Mouse (Mus musculus) forebrain, embryonic 16.5 days (tissue): Measurements from ENCODE around the gene Ap4b1. TPM values are rescaled to one million over a fixed set of nuclear protein-coding genes. Genes with fewer than 3 reads are reported as not detected.

ENCODE experiments used
- ATAC-seq: fragments of 200-750 bp; cut with Nextera tagmentation; 2 replicates; pipeline ENCODE4 v1.8.0; 2017; ENCODE audit warnings: mild to moderate bottlenecking, moderate library complexity
- H3K27ac ChIP-seq: fragments of 300-500 bp; sonication (generic); 2 replicates; pipeline ENCODE4 v1.5.1; 2014; ENCODE audit warnings: low read length, control low read depth
- H3K27me3 ChIP-seq: fragments of 300-500 bp; sonication (generic); replicated peaks from 2 replicates; pipeline ENCODE4 v1.6.1; 2014; ENCODE audit warnings: low read length; ENCODE audit not compliant: control insufficient read depth, insufficient read depth
- H3K36me3 ChIP-seq: fragments of 300-500 bp; sonication (generic); 2 replicates; pipeline ENCODE4 v1.6.1; 2014; ENCODE audit not compliant: control insufficient read depth, insufficient read depth
- H3K4me1 ChIP-seq: fragments of 300-500 bp; sonication (generic); replicated peaks from 2 replicates; pipeline ENCODE4 v1.6.1; 2014; ENCODE audit warnings: low read length; ENCODE audit not compliant: control insufficient read depth, insufficient read depth
- H3K4me2 ChIP-seq: fragments of 300-500 bp; sonication (generic); 2 replicates; pipeline ENCODE4 v1.6.1; 2014; ENCODE audit warnings: mild to moderate bottlenecking, low read length, control low read depth
- H3K4me3 ChIP-seq: fragments of 300-500 bp; sonication (generic); replicated peaks from 2 replicates; pipeline ENCODE4 v1.5.1; 2014; ENCODE audit warnings: mild to moderate bottlenecking, low read length, control low read depth
- H3K9ac ChIP-seq: fragments of 300-500 bp; sonication (generic); replicated peaks from 2 replicates; pipeline ENCODE4 v1.6.1; 2014; ENCODE audit warnings: low read depth, low read length, control low read depth
- H3K9me3 ChIP-seq: fragments of 300-500 bp; sonication (generic); 2 replicates; pipeline ENCODE4 v1.6.1; 2016; ENCODE audit warnings: low read length; ENCODE audit not compliant: control insufficient read depth
- WGBS: fragments of 180-500 bp; shearing (Covaris S2); extraction: QIAGEN DNeasy Blood & Tissue Kit; methylation state at CpG from one replicate; pipeline ENCODE4 v1.1.7; 2014; 5-methylcytosine and 5-hydroxymethylcytosine counted together
- polyA plus RNA-seq: library from polyadenylated mRNA; unstranded; fragments of >200 nt; fragmentation: Nextera tagmentation; extraction: Ambion mirVana; gene quantifications from 2 replicates; pipeline ENCODE4 v1.2.1, GENCODE M21; 2015

Gene Ap4b1
- polyA plus RNA-seq, 1 experiment from 2014 or later = 24.2 TPM

- Histone ChIP-seq H3K9me3 (no peaks in the 10 kb centered on the region), H3K27me3 (no peaks in the 10 kb centered on the region), H3K27ac (no peak within 1 kb of the TSS), H3K4me2 (no peak within 1 kb of the TSS), H3K4me1 (no peaks in the 10 kb centered on the region), H3K9ac (no peak within 1 kb of the TSS), H3K36me3 (no peaks in the 10 kb centered on the region), H3K4me3 (no peak within 1 kb of the TSS)
- ATAC-seq = no peak
- 79% methylated on average over 12 of the region's 12 CpGs for WGBS
Observed at GRCm38 (mm10) chr3:103858881-103859801, 49.8 kb downstream of the Ap4b1 start, which contains the start of gene Ptpn22. Gene Ptpn22, plus strand, starts transcription at chr3:103859795.

- no peaks in the 10 kb centered on the region for H3K27me3 ChIP-seq
- H3K36me3 ChIP-seq = no peaks in the 10 kb centered on the region
- no peak overlapping the region for H3K27ac ChIP-seq
- no peak overlapping the region for H3K4me2 ChIP-seq
- 54% methylated on average over 6 of the region's 6 CpGs for WGBS
- no peaks in the 10 kb centered on the region for H3K9me3 ChIP-seq
- H3K4me3 ChIP-seq = no peak overlapping the region
- no peak for ATAC-seq
- H3K4me1 ChIP-seq = no peaks in the 10 kb centered on the region
- H3K9ac ChIP-seq = no peak overlapping the region
Observed at GRCm38 (mm10) chr3:103859851-103860391, 50.6 kb downstream of the Ap4b1 start.

GRCm38 (mm10) chr3:103862721-103863220 lies 53.5 kb downstream of the Ap4b1 start:
- no peaks in the 10 kb centered on the region for H3K27me3 ChIP-seq
- H3K36me3 ChIP-seq = no peaks in the 10 kb centered on the region
- H3K4me1 ChIP-seq = no peaks in the 10 kb centered on the region
- WGBS = 88% methylated on average over 4 of the region's 4 CpGs
- no peaks in the 10 kb centered on the region for H3K9me3 ChIP-seq
- H3K27ac ChIP-seq = no peak overlapping the region
- no peak overlapping the region for H3K4me3 ChIP-seq
- no peak for ATAC-seq
- H3K4me2 ChIP-seq = no peak overlapping the region
- no peak overlapping the region for H3K9ac ChIP-seq

- Histone ChIP-seq H3K36me3 (no peaks in the 10 kb centered on the region), H3K4me1 (no peaks in the 10 kb centered on the region), H3K9me3 (no peaks in the 10 kb centered on the region), H3K4me3 (no peak overlapping the region), H3K4me2 (no peak overlapping the region), H3K9ac (no peak overlapping the region), H3K27me3 (no peaks in the 10 kb centered on the region), H3K27ac (no peak overlapping the region)
- no peak for ATAC-seq
- 90% methylated on average over 6 of the region's 6 CpGs for WGBS
Observed at GRCm38 (mm10) chr3:103864200-103864599, 54.9 kb downstream of the Ap4b1 start.

GRCm38 (mm10) chr3:103867424-103867971 lies 58.2 kb downstream of the Ap4b1 start:
- Histone ChIP-seq H3K4me2 (no peak overlapping the region), H3K9ac (no peak overlapping the region), H3K27me3 (no peaks in the 10 kb centered on the region), H3K4me3 (no peak overlapping the region), H3K36me3 (no peaks in the 10 kb centered on the region), H3K9me3 (no peaks in the 10 kb centered on the region), H3K27ac (no peak overlapping the region), H3K4me1 (no peaks in the 10 kb centered on the region)
- 92% methylated on average over 5 of the region's 5 CpGs for WGBS
- ATAC-seq = no peak

- 91% methylated on average over 4 of the region's 4 CpGs for WGBS
- H3K4me1 ChIP-seq = no peaks in the 10 kb centered on the region
- H3K27ac ChIP-seq = no peak overlapping the region
- H3K4me2 ChIP-seq = no peak overlapping the region
- no peaks in the 10 kb centered on the region for H3K36me3 ChIP-seq
- H3K27me3 ChIP-seq = no peaks in the 10 kb centered on the region
- no peak overlapping the region for H3K9ac ChIP-seq
- ATAC-seq = no peak
- H3K9me3 ChIP-seq = no peaks in the 10 kb centered on the region
- H3K4me3 ChIP-seq = no peak overlapping the region
Observed at GRCm38 (mm10) chr3:103868008-103868407, 58.7 kb downstream of the Ap4b1 start.

Other genes starting within 250 kb of the Ap4b1 start
- gene Syt6, start 234.3 kb upstream of the Ap4b1 start, polyA plus RNA-seq = 23.5 and 25.4 TPM in 2 replicates
- 0.16 and 0.17 TPM in 2 replicates for gene Atg4a-ps, start 163.5 kb upstream of the Ap4b1 start, polyA plus RNA-seq
- gene Olfml3, start 71.5 kb upstream of the Ap4b1 start, polyA plus RNA-seq = 5.1 and 6.8 TPM in 2 replicates
- gene Gm10964, start 70.2 kb upstream of the Ap4b1 start, polyA plus RNA-seq = not detected in 2 replicates
- 12.7 and 13.6 TPM in 2 replicates for gene Hipk1, start 18.0 kb upstream of the Ap4b1 start, polyA plus RNA-seq
- gene Dclre1b, start 76 bp upstream of the Ap4b1 start, polyA plus RNA-seq = 26.2 and 26.8 TPM in 2 replicates
- 0.13 and 0.14 TPM in 2 replicates for gene Gm43064, start 53 bp downstream of the Ap4b1 start, polyA plus RNA-seq
- 0.26 and 0.86 TPM in 2 replicates for gene Bcl2l15, start 23.1 kb downstream of the Ap4b1 start, polyA plus RNA-seq
- gene Ptpn22, start 50.3 kb downstream of the Ap4b1 start, polyA plus RNA-seq = 0.10 and 0.24 TPM in 2 replicates
- 21.1 and 23.4 TPM in 2 replicates for gene Rsbn1, start 104.6 kb downstream of the Ap4b1 start, polyA plus RNA-seq
- gene Phtf1, start 158.6 kb downstream of the Ap4b1 start, polyA plus RNA-seq = 26.0 and 30.3 TPM in 2 replicates